Mouse (Mus musculus) stomach, postnatal 0 days (tissue): ENCODE data around the gene Slfnl1. TPM values are rescaled to one million over a fixed set of nuclear protein-coding genes. Genes with fewer than 3 reads are reported as not detected.

Experiments used
- ATAC-seq: fragments of 200-750 bp; cut with Nextera tagmentation; 2 replicates; pipeline ENCODE4 v1.8.0; 2017; ENCODE audit not compliant: low FRiP score, low TSS enrichment
- DNase-seq: peaks from one replicate; pipeline ENCODE4 v3.0.0-alpha.2; 2016; ENCODE audit warnings: low spot score
- H3K27ac ChIP-seq: fragments of 300-500 bp; sonication (generic); replicated peaks from 2 replicates; pipeline ENCODE4 v1.5.1; 2014; ENCODE audit warnings: mild to moderate bottlenecking, control low read depth
- H3K27me3 ChIP-seq: fragments of 300-500 bp; sonication (generic); 2 replicates; pipeline ENCODE4 v1.6.1; 2014; ENCODE audit warnings: low read length; ENCODE audit not compliant: control insufficient read depth, insufficient read depth
- H3K36me3 ChIP-seq: fragments of 300-500 bp; sonication (generic); 2 replicates; pipeline ENCODE4 v1.6.1; 2014; ENCODE audit warnings: low read length, mixed read lengths; ENCODE audit not compliant: control insufficient read depth, insufficient read depth
- H3K4me1 ChIP-seq: fragments of 300-500 bp; sonication (generic); replicated peaks from 2 replicates; pipeline ENCODE4 v1.6.1; 2014; ENCODE audit warnings: antibody characterized with exemption; ENCODE audit not compliant: control insufficient read depth, insufficient read depth
- H3K4me2 ChIP-seq: fragments of 300-500 bp; sonication (generic); replicated peaks from 2 replicates; pipeline ENCODE4 v1.6.1; 2014; ENCODE audit warnings: low read depth, mild to moderate bottlenecking, control low read depth, moderate library complexity
- H3K4me3 ChIP-seq: fragments of 300-500 bp; sonication (generic); 2 replicates; pipeline ENCODE4 v1.5.1; 2014; ENCODE audit warnings: low read depth, low read length, control low read depth
- H3K9ac ChIP-seq: fragments of 300-500 bp; sonication (generic); 2 replicates; pipeline ENCODE4 v1.6.1; 2014; ENCODE audit warnings: mild to moderate bottlenecking, low read length, control low read depth, mixed read lengths
- H3K9me3 ChIP-seq: fragments of 300-500 bp; sonication (generic); 2 replicates; pipeline ENCODE4 v1.6.1; 2016; ENCODE audit warnings: low read length; ENCODE audit not compliant: control insufficient read depth
- CTCF ChIP-seq: IDR thresholded peaks from 2 replicates; pipeline ENCODE4 v1.5.1; 2016; ENCODE audit warnings: antibody characterized with exemption, low read depth, mild to moderate bottlenecking, moderate library complexity
- EP300 ChIP-seq: optimal IDR thresholded peaks from 2 replicates; pipeline ENCODE3; 2016; ENCODE audit warnings: antibody characterized with exemption
- WGBS: fragments of 180-500 bp; shearing (Covaris S2); extraction: QIAGEN DNeasy Blood & Tissue Kit; methylation state at CpG from one replicate; pipeline ENCODE4 v1.1.7; 2014; 5-methylcytosine and 5-hydroxymethylcytosine counted together
- polyA plus RNA-seq: library from polyadenylated mRNA; unstranded; fragments of >200 nt; fragmentation: Nextera tagmentation; extraction: Ambion mirVana; gene quantifications from 2 replicates; pipeline ENCODE4 v1.2.1, GENCODE M21; 2015

Slfnl1 gene
- polyA plus RNA-seq, 1 experiment from 2014 or later = not detected

DNA sequence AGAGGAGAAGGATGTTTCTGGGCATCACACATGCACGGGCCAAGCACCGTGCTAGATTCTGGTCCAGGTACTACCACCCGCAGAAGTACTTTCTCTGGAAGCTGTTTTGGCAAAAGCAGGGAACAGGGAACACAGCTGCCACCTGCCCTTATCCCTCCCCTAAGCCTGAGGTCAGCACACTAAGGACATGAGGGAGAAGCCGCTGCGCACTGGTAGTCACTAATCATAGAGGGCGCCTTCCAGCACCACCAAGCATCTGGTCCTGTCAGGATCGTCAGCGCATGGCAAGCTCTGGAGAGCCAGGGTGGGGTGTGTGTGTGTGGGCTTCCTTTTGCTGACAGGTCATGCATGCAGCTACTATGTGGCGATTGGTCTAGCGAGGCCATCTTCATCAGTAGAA lies 6.6 kb downstream of the Slfnl1 start:
- no peak overlapping the region for H3K27ac ChIP-seq
- DNase-seq = no peak
- peaks cover 22% of the 10 kb centered on the region for H3K36me3 ChIP-seq
- no peak overlapping the region for H3K9ac ChIP-seq
- H3K9me3 ChIP-seq = no peaks in the 10 kb centered on the region
- H3K27me3 ChIP-seq = no peaks in the 10 kb centered on the region
- H3K4me3 ChIP-seq = no peak overlapping the region
- no peak overlapping the region for H3K4me2 ChIP-seq
- WGBS = 95% methylated on average over 10 of the region's 10 CpGs
- no peak for ATAC-seq
- H3K4me1 ChIP-seq = no peaks in the 10 kb centered on the region
- TF ChIP-seq CTCF = no peak
- no peak for TF ChIP-seq EP300

- H3K27ac ChIP-seq = no peak overlapping the region
- H3K9me3 ChIP-seq = no peaks in the 10 kb centered on the region
- no peaks in the 10 kb centered on the region for H3K27me3 ChIP-seq
- 41% methylated on average over 1 of the region's 1 CpGs for WGBS
- no peaks in the 10 kb centered on the region for H3K4me1 ChIP-seq
- TF ChIP-seq EP300 = no peak
- TF ChIP-seq CTCF = no peak
- no peak overlapping the region for H3K4me3 ChIP-seq
- no peak for DNase-seq
- H3K36me3 ChIP-seq = peaks cover 38% of the 10 kb centered on the region
- no peak overlapping the region for H3K9ac ChIP-seq
- no peak overlapping the region for H3K4me2 ChIP-seq
- no peak for ATAC-seq
Measured at GRCm38 (mm10) chr4:120544896-120545295, 12.9 kb downstream of the Slfnl1 start.

GRCm38 (mm10) chr4:120556592-120556991 lies 24.6 kb downstream of the Slfnl1 start:
- 92% methylated on average over 6 of the region's 6 CpGs for WGBS

DNA sequence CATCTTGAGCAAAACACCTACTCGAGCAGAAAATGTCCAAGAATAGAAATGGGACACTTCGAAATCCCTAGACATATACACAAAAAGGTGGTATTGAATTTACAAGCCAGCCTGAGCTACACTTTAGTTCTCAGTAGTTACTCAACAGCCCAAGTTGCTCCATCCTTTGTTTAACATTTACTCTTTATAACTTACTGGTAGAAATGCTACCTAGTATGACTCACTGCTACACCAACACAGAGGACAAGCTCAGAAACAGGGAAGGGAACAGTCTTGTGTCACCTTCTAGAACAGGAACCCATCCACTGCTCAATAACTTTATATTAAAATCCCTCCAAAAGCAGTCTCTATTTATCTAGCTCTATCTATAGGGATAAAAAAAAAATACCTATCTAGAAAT lies 33.7 kb downstream of the Slfnl1 start:
- Histone ChIP-seq H3K36me3 (0 out of 2 replicates have a peak, but pooled peaks cover 7% of the 10 kb centered on the region), H3K9me3 (no peaks in the 10 kb centered on the region), H3K27ac (no peak overlapping the region), H3K4me2 (no peak overlapping the region), H3K4me1 (peaks cover under 1% of the 10 kb centered on the region; the same call in 1 of the 2 replicates), H3K9ac (no peak overlapping the region), H3K4me3 (no peak overlapping the region), H3K27me3 (no peaks in the 10 kb centered on the region)
- 70% methylated on average over 2 of the region's 2 CpGs for WGBS
- DNase-seq = no peak
- no peak for ATAC-seq
- TF ChIP-seq EP300 (no peak), CTCF (no peak)

More at GRCm38 (mm10) chr4:120556592-120556991, 24.6 kb downstream of the Slfnl1 start:
- H3K9me3 ChIP-seq = no peaks in the 10 kb centered on the region
- no peaks in the 10 kb centered on the region for H3K4me1 ChIP-seq
- H3K4me2 ChIP-seq = no peak overlapping the region
- peaks cover 19% of the 10 kb centered on the region; the same call in 1 of the 2 replicates for H3K36me3 ChIP-seq
- DNase-seq = no peak
- no peak overlapping the region for H3K4me3 ChIP-seq
- no peak for ATAC-seq
- H3K27me3 ChIP-seq = no peaks in the 10 kb centered on the region
- no peak overlapping the region for H3K9ac ChIP-seq
- H3K27ac ChIP-seq = no peak overlapping the region
- no peak for TF ChIP-seq EP300

GRCm38 (mm10) chr4:120568005-120568404 lies 36.0 kb downstream of the Slfnl1 start:
- no peak overlapping the region; the same call in 1 of the 2 replicates for H3K4me3 ChIP-seq
- no peak for DNase-seq
- 11% methylated on average over 5 of the region's 5 CpGs for WGBS

GRCm38 (mm10) chr4:120569025-120569424 lies 37.0 kb downstream of the Slfnl1 start:
- WGBS = 5% methylated on average over 4 of the region's 4 CpGs
- H3K27ac ChIP-seq = no peak overlapping the region
- DNase-seq = no peak
- peak overlapping the region; percentile 83 for H3K9ac ChIP-seq
- H3K4me1 ChIP-seq = peaks cover 7% of the 10 kb centered on the region; the same call in 1 of the 2 replicates
- peak overlapping the region; percentile 68 for H3K4me3 ChIP-seq
- H3K36me3 ChIP-seq = 0 out of 2 replicates have a peak, but pooled peaks cover 4% of the 10 kb centered on the region
- H3K27me3 ChIP-seq = no peaks in the 10 kb centered on the region
- peak overlapping the region; percentile 93 for H3K4me2 ChIP-seq
- no peak for ATAC-seq
- H3K9me3 ChIP-seq = no peaks in the 10 kb centered on the region
- no peak for TF ChIP-seq CTCF
- no peak for TF ChIP-seq EP300

More at GRCm38 (mm10) chr4:120568005-120568404, 36.0 kb downstream of the Slfnl1 start:
- Histone ChIP-seq H3K4me2 (peak overlapping the region; percentile 93), H3K27ac (peak overlapping the region; percentile 37), H3K9ac (0 out of 2 replicates have a peak overlapping the region, but pooled peaks have one; percentile 1), H3K36me3 (0 out of 2 replicates have a peak, but pooled peaks cover 7% of the 10 kb centered on the region), H3K27me3 (no peaks in the 10 kb centered on the region), H3K9me3 (no peaks in the 10 kb centered on the region), H3K4me1 (peaks cover 7% of the 10 kb centered on the region; the same call in 1 of the 2 replicates)
- ATAC-seq = no peak
- TF ChIP-seq EP300 (no peak), CTCF (no peak)
